Mouse (Mus musculus) lung, postnatal 10 days (tissue): ENCODE data around the gene Morn5.

ENCODE experiments used
- DNase-seq: peaks from one replicate; pipeline ENCODE4 v3.0.0; 2021

Gene Morn5

DNA sequence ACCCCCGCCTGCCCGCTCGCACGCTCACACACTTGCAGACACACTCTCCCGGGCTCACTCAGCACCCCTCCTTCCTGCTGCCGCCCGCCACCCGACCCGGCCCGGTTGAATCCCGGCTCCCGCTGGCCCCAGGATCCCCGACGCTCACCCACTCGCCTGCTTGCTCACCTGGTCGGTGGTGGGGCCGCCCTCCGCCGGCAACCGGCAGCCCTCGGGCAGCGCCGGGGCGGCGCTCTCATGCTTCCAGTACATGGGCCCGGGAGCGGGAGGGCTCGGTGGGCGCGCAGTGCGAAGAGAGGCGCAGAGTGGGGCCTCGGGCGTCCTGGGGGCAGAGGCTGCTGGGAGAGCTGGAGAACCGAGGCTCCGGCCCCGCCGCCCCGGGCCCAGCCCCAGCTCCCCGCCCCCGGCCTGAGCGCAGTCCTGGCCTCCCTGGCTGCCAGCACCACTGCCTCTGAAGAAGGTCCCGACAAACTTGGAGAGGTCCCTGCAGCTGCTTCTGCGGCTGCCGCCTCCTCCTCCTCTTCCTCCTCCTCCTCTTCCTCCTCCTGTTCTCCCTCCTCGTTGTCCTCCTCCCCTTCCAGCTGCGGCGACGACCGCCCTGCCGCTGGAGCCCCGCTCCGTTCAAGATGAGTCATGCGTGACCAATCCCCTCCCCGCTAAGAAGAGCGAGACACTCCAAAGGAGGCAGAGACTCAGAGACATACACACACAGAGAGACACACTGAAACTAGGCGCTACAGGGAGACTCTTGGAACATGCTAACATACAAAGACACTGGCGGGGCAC, 55.9 kb downstream of the Morn5 start, which contains the start of gene Lhx6:
Gene Lhx6, minus strand, starts transcription at position 453 of the 786 bp plus-strand sequence.
- DNase-seq, result peak; percentile 40

DNA sequence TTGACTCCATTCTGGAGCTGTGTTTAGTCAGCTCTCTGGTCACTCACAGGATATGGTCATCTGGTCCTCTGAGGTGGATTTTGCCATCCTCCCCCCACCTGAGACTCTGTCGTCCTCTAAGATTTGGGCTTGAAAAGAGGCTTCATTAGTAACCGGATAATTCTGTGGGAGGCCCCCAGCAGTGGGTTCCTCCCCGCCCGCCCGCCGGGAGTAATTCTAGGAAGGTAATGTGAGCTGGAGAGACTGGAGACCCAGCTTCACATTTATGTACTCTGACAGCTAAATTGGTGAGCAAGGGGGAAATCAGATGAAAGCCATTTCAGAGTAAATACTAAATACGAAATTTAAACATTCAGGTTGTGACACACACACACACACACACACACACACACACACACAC, 59.4 kb downstream of the Morn5 start:
- DNase-seq, result no peak

DNA sequence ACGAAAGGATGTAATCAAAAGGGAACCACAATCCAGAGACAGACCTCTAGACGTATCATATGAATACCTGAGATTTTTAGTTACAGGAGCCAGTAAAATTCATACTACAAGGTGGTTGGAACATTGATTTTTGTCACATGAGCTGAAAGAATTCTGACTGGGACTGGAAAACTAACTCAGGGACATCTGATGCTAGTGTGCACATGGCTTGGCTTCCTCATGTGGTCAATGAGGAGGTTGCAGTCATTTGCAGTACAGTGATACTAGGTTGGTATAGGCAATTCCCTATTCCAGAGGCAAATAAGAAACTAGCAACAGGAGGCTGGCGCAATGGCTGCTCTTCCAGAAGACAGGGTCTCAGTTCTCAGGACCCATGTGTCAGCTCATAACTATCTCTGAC, 63.4 kb downstream of the Morn5 start:
- no peak for DNase-seq

DNA sequence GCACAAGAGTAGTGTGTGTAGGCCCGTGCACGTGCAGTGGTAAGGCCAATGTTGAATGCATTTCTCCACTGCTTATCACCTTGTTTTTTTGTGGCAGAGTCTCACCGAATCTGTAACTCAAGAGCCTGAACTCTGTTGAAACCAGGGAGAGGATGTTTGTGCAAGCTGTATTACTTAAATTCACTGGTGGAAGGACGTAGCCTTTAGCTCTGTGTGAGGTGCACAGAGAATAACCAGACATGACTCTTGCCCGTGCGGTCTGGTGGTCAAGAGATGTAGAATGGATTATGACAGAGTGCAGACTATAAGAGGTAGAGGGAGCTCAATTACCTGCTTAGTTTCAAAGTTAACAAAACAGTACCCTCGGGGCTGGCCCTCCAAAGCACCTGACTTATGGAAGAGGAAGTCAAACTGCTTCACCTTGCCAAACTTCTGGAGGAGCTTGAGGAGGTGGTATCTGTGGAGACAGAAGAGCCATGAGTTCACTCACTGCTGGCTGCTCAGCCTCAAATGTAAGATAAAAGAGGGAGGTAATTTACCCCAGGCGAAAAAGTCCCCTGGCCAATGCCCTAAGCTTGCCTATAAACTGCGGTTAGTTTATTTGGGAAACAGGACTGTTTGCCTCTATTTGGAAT, 77.7 kb downstream of the Morn5 start:
- no peak for DNase-seq

GRCm38 (mm10) chr2:36127973-36128372, 78.7 kb downstream of the Morn5 start:
- DNase-seq, result peak; percentile 27

GRCm38 (mm10) chr2:36129051-36129450, 79.8 kb downstream of the Morn5 start:
- DNase-seq, result no peak
